ENCODE assay signal across 9 mouse cellular contexts in genomic region chr8:70755661-70756475, GRCm38 (mm10). TPM values are rescaled to one million over a fixed set of nuclear protein-coding genes. Genes with fewer than 3 reads are reported as not detected.
DNase-seq lines count a peak whose midpoint lies in the region; TF ChIP-seq lines count a peak whose summit lies in the region.
"Had no signal": no experiment of that assay in that cellular context is flagged by ENCODE, and none has a peak within 500 bp of the region (broad histone marks: within the 10 kb centered on the region; RNA-seq: fewer than 3 reads in every experiment).

No protein-coding gene starts in this region.

- peaks cover 27% of the 10 kb centered on the region for H3K36me3 ChIP-seq in hindbrain, embryonic 10.5 days
- no peaks in the 10 kb centered on the region for H3K36me3 ChIP-seq in myocyte (ENCODE audit: control insufficient read depth, insufficient read depth)

- peaks cover 18% of the 10 kb centered on the region for H3K27me3 ChIP-seq in hindbrain, embryonic 10.5 days (ENCODE audit: insufficient read depth, poor library complexity, severe bottlenecking)
- H3K27me3 ChIP-seq in myocyte (ENCODE audit: control insufficient read depth, insufficient read depth, insufficient read length) = no peaks in the 10 kb centered on the region

- intact Hi-C loops in left cerebral cortex, postnatal 10 days (cut with DNase I) = no loop called here

- peaks cover 67% of the 10 kb centered on the region for H3K4me1 ChIP-seq in hindbrain, embryonic 10.5 days (replicated peaks)

- 0 out of 2 replicates have a peak overlapping the region, but pooled peaks have one; percentile 85 for H3K27ac ChIP-seq in hindbrain, embryonic 10.5 days

- peak overlapping the region; percentile 10 for H3ac ChIP-seq in myocyte (ENCODE audit: control insufficient read depth, insufficient read length)

- H3K79me2 ChIP-seq in myocyte (ENCODE audit: control insufficient read depth, insufficient read depth) = no peaks in the 10 kb centered on the region

- no peaks in the 10 kb centered on the region for H3K9me3 ChIP-seq in hindbrain, embryonic 10.5 days

- peak; percentile 65 for DNase-seq in cerebellum, adult 11-12 months
- DNase-seq in cerebellum, adult 9-10 months = no peak
- DNase-seq in thymus, postnatal 4 days = peak; percentile 28
- DNase-seq in thymus, postnatal 25 days = no peak
- DNase-seq in hindbrain, embryonic 10.5 days (ENCODE audit: low spot score) = no peak
- peak; percentile 4 to 47 for DNase-seq in left cerebral cortex, postnatal 10 days (ENCODE audit: extremely low spot score in 1 of 2, low spot score in 2 of 2)
- no peak for DNase-seq in embryo, embryonic 11 days

- H3K4me2 ChIP-seq in myocyte (ENCODE audit: low read depth) = peak overlapping the region; percentile 89

- H3K4me3 ChIP-seq in hindbrain, embryonic 10.5 days = peak overlapping the region; percentile 69
- peak overlapping the region; percentile 28 for H3K4me3 ChIP-seq in myocyte

- WGBS in hindbrain, embryonic 10.5 days = 84% methylated on average over 24 of the region's 24 CpGs

- no peak for TF ChIP-seq POLR2A in myocyte (IDR thresholded peaks at IDR 0.05; ENCODE audit: insufficient read length, low read depth)

TF ChIP-seq in myocyte, 11 proteins besides CTCF, POLR2A, EP300 and RAD21:
- TF ChIP-seq SRF (IDR thresholded peaks at IDR 0.05; ENCODE audit: control insufficient read depth, insufficient read length, low read depth) (no peak), POLR2AphosphoS2 (IDR thresholded peaks at IDR 0.05; ENCODE audit: insufficient read length, low read depth) (peak; percentile 72)

RNA-seq across cellular contexts. Expression of gene Rab3a, which starts 1.4 kb away (rescaled TPM):
- polyA plus RNA-seq in hindbrain, embryonic 10.5 days (2016; fragmentation: Nextera tagmentation; extraction: Ambion mirVana) = 24.8 and 70.3 TPM in 2 replicates
- 100 to 1,000 TPM; 756 to 791 TPM for total RNA-seq in left cerebral cortex, postnatal 10 days (2021)
- 34.9 TPM for polyA plus RNA-seq in myocyte (2012; fragmentation: generic; extraction: Trizol)

RNA-seq across cellular contexts. Expression of gene Mpv17l2, which starts 4.9 kb away (rescaled TPM):
- 35.0 and 40.6 TPM in 2 replicates for polyA plus RNA-seq in hindbrain, embryonic 10.5 days (2016; fragmentation: Nextera tagmentation; extraction: Ambion mirVana)
- total RNA-seq in left cerebral cortex, postnatal 10 days (2021) = 10 to 100 TPM; 35.8 to 37.1 TPM
- 73.0 TPM for polyA plus RNA-seq in myocyte (2012; fragmentation: generic; extraction: Trizol)

RNA-seq across cellular contexts. Expression of gene Pik3r2, which starts 20.6 kb away (rescaled TPM):
- 73.4 and 82.1 TPM in 2 replicates for polyA plus RNA-seq in hindbrain, embryonic 10.5 days (2016; fragmentation: Nextera tagmentation; extraction: Ambion mirVana)
- total RNA-seq in left cerebral cortex, postnatal 10 days (2021) = 100 to 1,000 TPM; 173 TPM
- 130 TPM for polyA plus RNA-seq in myocyte (2012; fragmentation: generic; extraction: Trizol)

RNA-seq across cellular contexts. Expression of gene Pde4c, which starts 32.3 kb away (rescaled TPM):
- 0.63 and 0.69 TPM in 2 replicates for polyA plus RNA-seq in hindbrain, embryonic 10.5 days (2016; fragmentation: Nextera tagmentation; extraction: Ambion mirVana)
- total RNA-seq in left cerebral cortex, postnatal 10 days (2021) = under 1 TPM; 0.49 to 0.61 TPM
- 0.10 TPM for polyA plus RNA-seq in myocyte (2012; fragmentation: generic; extraction: Trizol)

RNA-seq across cellular contexts. Expression of gene Gm3336, which starts 37.5 kb away (rescaled TPM):
- not detected in 2 replicates for polyA plus RNA-seq in hindbrain, embryonic 10.5 days (2016; fragmentation: Nextera tagmentation; extraction: Ambion mirVana)
- not detected for total RNA-seq in left cerebral cortex, postnatal 10 days (2021)
- 0.23 TPM for polyA plus RNA-seq in myocyte (2012; fragmentation: generic; extraction: Trizol)
- total RNA-seq: left cerebral cortex, postnatal 36 days had no signal

Comparison
In these comparisons a context has a peak if more than half of its experiments do, and no peak if none do; other contexts are left out.
1. DNase-seq: peak in cerebellum, adult 11-12 months (single experiment), thymus, postnatal 4 days (single experiment) and left cerebral cortex, postnatal 10 days (2 of 2); none in cerebellum, adult 9-10 months (single experiment), thymus, postnatal 25 days (single experiment), hindbrain, embryonic 10.5 days (single experiment) and embryo, embryonic 11 days (single experiment).